Mouse (Mus musculus): ENCODE measurements around the gene Klhl10. TPM values are rescaled to one million over a fixed set of nuclear protein-coding genes. Genes with fewer than 3 reads are reported as not detected.
A peak's percentile ranks its signal among the peaks of the same experiment; 100 is the strongest.

The Klhl10 gene
- total and polyA plus RNA-seq, 2 experiments from 2014 or later: 0.39 to 0.42 TPM

DNA sequence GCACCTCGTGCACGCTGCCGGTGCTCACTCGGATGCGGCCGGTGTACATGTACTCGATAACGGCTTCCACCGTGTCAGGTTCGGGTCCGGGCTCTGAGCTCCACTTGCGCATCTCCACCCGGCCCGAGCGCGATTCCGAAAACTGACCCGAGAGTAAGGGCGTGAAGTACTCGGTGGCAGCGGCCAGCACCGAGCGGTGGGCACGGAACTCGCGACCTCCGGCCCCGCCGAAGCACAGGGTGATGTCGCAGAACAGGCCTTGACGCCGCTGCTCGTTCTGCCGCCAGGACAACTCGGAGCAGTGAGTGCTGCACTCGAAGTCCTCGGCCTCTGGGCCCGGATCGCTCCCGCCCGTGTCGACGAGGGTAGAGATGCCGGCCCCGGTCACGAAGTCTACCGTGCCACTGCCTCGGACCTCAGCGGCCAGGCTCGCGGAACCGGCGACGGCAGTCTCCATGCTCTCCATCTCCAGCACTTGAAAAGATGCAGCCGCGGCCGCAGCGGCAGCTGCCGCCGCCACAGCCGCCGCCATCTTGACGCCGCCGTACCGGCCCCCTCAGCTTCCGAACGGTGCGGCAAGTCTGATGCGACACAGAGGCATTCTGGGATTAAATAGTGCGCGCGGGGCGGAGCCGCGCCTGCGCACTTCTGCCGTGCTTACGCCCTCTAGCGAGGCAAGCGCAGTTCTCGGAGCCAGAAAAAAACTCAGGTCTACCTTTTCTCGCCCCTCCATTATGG is 30.6 kb downstream of the Klhl10 start, which contains the start of gene Klhl11:
Gene Klhl11, minus strand, starts transcription at position 545 of the 738 bp plus-strand sequence.
- peak within 1 kb of the TSS; percentile 85 for H3K4me2 ChIP-seq (ENCODE audit: low read depth, low read length)
- peak; percentile 77 for TF ChIP-seq CTCF (IDR thresholded peaks at IDR 0.05; ENCODE audit: low read depth)
- H3K9ac ChIP-seq (replicated peaks; ENCODE audit: low read length): peak within 1 kb of the TSS; percentile 97
- peak within 1 kb of the TSS; percentile 93 for H3K27ac ChIP-seq
- no peaks in the 10 kb centered on the region for H3K27me3 ChIP-seq (ENCODE audit: insufficient read depth, low read length)
- under 1% methylated on average over 77 of the region's 83 CpGs for WGBS
- 0 out of 2 replicates have a peak, but pooled peaks cover 9% of the 10 kb centered on the region for H3K4me1 ChIP-seq (ENCODE audit: insufficient read depth, low read length)
- DNase-seq (ENCODE audit: low spot score) (peak; percentile 96), ATAC-seq (peak; percentile 94)
- H3K4me3 ChIP-seq (ENCODE audit: low read length): peak within 1 kb of the TSS; percentile 95
- peaks cover 11% of the 10 kb centered on the region for H3K36me3 ChIP-seq (ENCODE audit: insufficient read depth, low read length)
- no peaks in the 10 kb centered on the region for H3K9me3 ChIP-seq (ENCODE audit: low read length)

DNA sequence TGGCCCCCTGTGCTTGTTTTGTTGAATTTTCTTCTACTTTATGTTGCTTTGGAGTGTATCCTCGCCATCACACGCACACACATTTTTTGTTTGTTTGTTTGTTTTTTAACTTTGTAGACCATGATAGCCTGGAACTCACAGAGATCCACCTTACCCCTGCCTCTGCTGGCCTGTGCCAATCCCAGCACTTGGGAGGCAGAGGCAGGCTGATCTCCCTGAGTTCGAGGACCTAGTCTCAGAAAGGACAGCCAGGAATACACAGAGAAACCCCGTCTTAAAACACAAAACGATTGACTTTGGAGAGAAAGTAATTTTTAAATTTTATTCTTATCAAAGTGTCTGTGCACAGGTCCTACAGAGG is 31.2 kb downstream of the Klhl10 start:
- H3K4me3 ChIP-seq (ENCODE audit: low read length): peak overlapping the region; percentile 95
- no peak for DNase-seq (ENCODE audit: low spot score)
- H3K9me3 ChIP-seq (ENCODE audit: low read length): no peaks in the 10 kb centered on the region
- peaks cover 13% of the 10 kb centered on the region for H3K36me3 ChIP-seq (ENCODE audit: insufficient read depth, low read length)
- H3K27me3 ChIP-seq (ENCODE audit: insufficient read depth, low read length): no peaks in the 10 kb centered on the region
- H3K4me1 ChIP-seq (ENCODE audit: insufficient read depth, low read length): 0 out of 2 replicates have a peak, but pooled peaks cover 9% of the 10 kb centered on the region
- H3K4me2 ChIP-seq (ENCODE audit: low read depth, low read length): peak overlapping the region; percentile 85
- WGBS: 31% methylated on average over 5 of the region's 5 CpGs
- no peak for TF ChIP-seq CTCF (IDR thresholded peaks at IDR 0.05; ENCODE audit: low read depth)
- peak; percentile 28 for ATAC-seq
- H3K9ac ChIP-seq (replicated peaks; ENCODE audit: low read length): no peak overlapping the region
- H3K27ac ChIP-seq: no peak overlapping the region

- Histone ChIP-seq H3K9ac (replicated peaks; ENCODE audit: low read length) (no peak overlapping the region), H3K27me3 (ENCODE audit: insufficient read depth, low read length) (no peaks in the 10 kb centered on the region), H3K4me3 (ENCODE audit: low read length) (no peak overlapping the region), H3K4me1 (ENCODE audit: insufficient read depth, low read length) (no peaks in the 10 kb centered on the region), H3K4me2 (ENCODE audit: low read depth, low read length) (no peak overlapping the region), H3K27ac (no peak overlapping the region), H3K9me3 (ENCODE audit: low read length) (no peaks in the 10 kb centered on the region), H3K36me3 (ENCODE audit: insufficient read depth, low read length) (peaks cover 37% of the 10 kb centered on the region)
- DNase-seq (ENCODE audit: low spot score) (no peak), ATAC-seq (no peak)
- WGBS: 94% methylated on average over 5 of the region's 5 CpGs
- no peak for TF ChIP-seq CTCF (IDR thresholded peaks at IDR 0.05; ENCODE audit: low read depth)
Observed at GRCm38 (mm10) chr11:100476281-100476680, 34.6 kb downstream of the Klhl10 start.

DNA sequence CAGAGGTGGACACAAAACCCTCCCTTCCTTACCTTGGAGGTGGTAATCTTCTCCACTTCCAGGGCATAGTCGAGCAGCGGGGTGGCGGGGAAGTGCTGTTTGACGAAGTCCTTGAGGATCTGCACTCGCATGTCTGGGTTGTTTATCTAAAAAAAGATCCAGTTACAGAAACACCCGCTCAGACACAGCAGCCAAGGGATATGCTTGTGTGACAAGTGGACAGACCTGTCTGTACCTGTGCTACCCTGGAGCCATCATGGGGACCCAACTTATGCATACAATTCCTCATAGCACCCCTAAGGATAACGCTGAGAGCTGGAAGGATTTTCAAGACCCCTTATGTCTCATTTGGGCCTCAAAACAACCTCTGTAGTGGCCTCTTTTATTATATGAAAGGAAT is 37.4 kb downstream of the Klhl10 start:
- ATAC-seq: no peak
- DNase-seq (ENCODE audit: low spot score): no peak
- TF ChIP-seq CTCF (IDR thresholded peaks at IDR 0.05; ENCODE audit: low read depth): no peak
- 93% methylated on average over 7 of the region's 7 CpGs for WGBS
- H3K4me3 ChIP-seq (ENCODE audit: low read length): no peak overlapping the region
- H3K9me3 ChIP-seq (ENCODE audit: low read length): no peaks in the 10 kb centered on the region
- no peaks in the 10 kb centered on the region for H3K4me1 ChIP-seq (ENCODE audit: insufficient read depth, low read length)
- peaks cover 57% of the 10 kb centered on the region for H3K36me3 ChIP-seq (ENCODE audit: insufficient read depth, low read length)
- no peak overlapping the region for H3K9ac ChIP-seq (replicated peaks; ENCODE audit: low read length)
- H3K4me2 ChIP-seq (ENCODE audit: low read depth, low read length): no peak overlapping the region
- H3K27me3 ChIP-seq (ENCODE audit: insufficient read depth, low read length): no peaks in the 10 kb centered on the region
- no peak overlapping the region for H3K27ac ChIP-seq

- no peak overlapping the region for H3K9ac ChIP-seq (replicated peaks; ENCODE audit: low read length)
- DNase-seq (ENCODE audit: low spot score) (no peak), ATAC-seq (no peak)
- peaks cover 49% of the 10 kb centered on the region for H3K36me3 ChIP-seq (ENCODE audit: insufficient read depth, low read length)
- H3K4me1 ChIP-seq (ENCODE audit: insufficient read depth, low read length): no peaks in the 10 kb centered on the region
- H3K27ac ChIP-seq: no peak overlapping the region
- no peak overlapping the region for H3K4me3 ChIP-seq (ENCODE audit: low read length)
- TF ChIP-seq CTCF (IDR thresholded peaks at IDR 0.05; ENCODE audit: low read depth): no peak
- WGBS: 98% methylated on average over 3 of the region's 3 CpGs
- no peaks in the 10 kb centered on the region for H3K9me3 ChIP-seq (ENCODE audit: low read length)
- no peak overlapping the region for H3K4me2 ChIP-seq (ENCODE audit: low read depth, low read length)
- H3K27me3 ChIP-seq (ENCODE audit: insufficient read depth, low read length): no peaks in the 10 kb centered on the region
Observed at GRCm38 (mm10) chr11:100484461-100484860, 42.7 kb downstream of the Klhl10 start.

GRCm38 (mm10) chr11:100485801-100486538 is 44.3 kb downstream of the Klhl10 start:
- H3K4me3 ChIP-seq (ENCODE audit: low read length): no peak overlapping the region
- no peak overlapping the region for H3K9ac ChIP-seq (replicated peaks; ENCODE audit: low read length)
- peaks cover 48% of the 10 kb centered on the region for H3K36me3 ChIP-seq (ENCODE audit: insufficient read depth, low read length)
- TF ChIP-seq CTCF (IDR thresholded peaks at IDR 0.05; ENCODE audit: low read depth): peak; percentile 67
- H3K27ac ChIP-seq: no peak overlapping the region
- peak; percentile 68 for DNase-seq (ENCODE audit: low spot score)
- 87% methylated on average over 8 of the region's 8 CpGs for WGBS
- H3K27me3 ChIP-seq (ENCODE audit: insufficient read depth, low read length): no peaks in the 10 kb centered on the region
- no peak overlapping the region for H3K4me2 ChIP-seq (ENCODE audit: low read depth, low read length)
- H3K4me1 ChIP-seq (ENCODE audit: insufficient read depth, low read length): no peaks in the 10 kb centered on the region
- H3K9me3 ChIP-seq (ENCODE audit: low read length): no peaks in the 10 kb centered on the region
- no peak for ATAC-seq
